Mouse (Mus musculus): ENCODE measurements around the gene Gm20498. TPM values are rescaled to one million over a fixed set of nuclear protein-coding genes. Genes with fewer than 3 reads are reported as not detected.
"Not testable (repeated sequence)": the region's sequence is repeated elsewhere in the genome, so short reads cannot be mapped to it uniquely, and the experiment has no call there.

The Gm20498 gene
- polyA plus RNA-seq, 1 experiment from 2014 or later, result 39.6 TPM

- no peak overlapping the region for H3K4me3 ChIP-seq (replicated peaks; ENCODE audit: low read depth, low read length)
- no peak overlapping the region for H3K9ac ChIP-seq (replicated peaks; ENCODE audit: low read length)
- H3K4me1 ChIP-seq (ENCODE audit: control insufficient read depth, insufficient read depth, low read length), result no peaks in the 10 kb centered on the region
- H3K27ac ChIP-seq (replicated peaks; ENCODE audit: low read depth, low read length), result no peak overlapping the region
- H3K36me3 ChIP-seq (ENCODE audit: control insufficient read depth, insufficient read depth, low read length), result no peaks in the 10 kb centered on the region
- H3K4me2 ChIP-seq (ENCODE audit: low read length), result no peak overlapping the region
- WGBS, result 97% methylated on average over 5 of the region's 5 CpGs
- DNase-seq (no peak), ATAC-seq (ENCODE audit: low FRiP score, low TSS enrichment) (no peak)
- no peaks in the 10 kb centered on the region for H3K27me3 ChIP-seq (ENCODE audit: control insufficient read depth, insufficient read depth, low read length)
- H3K9me3 ChIP-seq (ENCODE audit: control insufficient read depth, low read length), result no peaks in the 10 kb centered on the region
Observed at GRCm38 (mm10) chr12:81490491-81490890, 42.2 kb downstream of the Gm20498 start.

- H3K4me2 ChIP-seq (ENCODE audit: low read length), result peak overlapping the region; percentile 72
- peak overlapping the region; percentile 66 for H3K4me3 ChIP-seq (replicated peaks; ENCODE audit: low read depth, low read length)
- ATAC-seq (ENCODE audit: low FRiP score, low TSS enrichment), result peak; percentile 44; the same call in 1 of the 2 replicates
- WGBS, result 43% methylated on average over 6 of the region's 6 CpGs
- H3K36me3 ChIP-seq (ENCODE audit: control insufficient read depth, insufficient read depth, low read length), result no peaks in the 10 kb centered on the region
- no peaks in the 10 kb centered on the region for H3K9me3 ChIP-seq (ENCODE audit: control insufficient read depth, low read length)
- 0 out of 2 replicates have a peak, but pooled peaks cover 3% of the 10 kb centered on the region for H3K4me1 ChIP-seq (ENCODE audit: control insufficient read depth, insufficient read depth, low read length)
- H3K9ac ChIP-seq (replicated peaks; ENCODE audit: low read length), result peak overlapping the region; percentile 57; the same call in 1 of the 2 replicates
- H3K27ac ChIP-seq (replicated peaks; ENCODE audit: low read depth, low read length), result peak overlapping the region; percentile 92; the same call in 1 of the 2 replicates
- no peaks in the 10 kb centered on the region for H3K27me3 ChIP-seq (ENCODE audit: control insufficient read depth, insufficient read depth, low read length)
- peak; percentile 2 for DNase-seq
Observed at GRCm38 (mm10) chr12:81485311-81485710, 47.4 kb downstream of the Gm20498 start.

GRCm38 (mm10) chr12:81484727-81485191, 47.9 kb downstream of the Gm20498 start, which contains the start of gene Cox16:
Cox16 (minus strand) TSS chr12:81485127.
- DNase-seq, result peak; percentile 92
- under 1% methylated on average over 31 of the region's 31 CpGs for WGBS
- Histone ChIP-seq H3K27ac (replicated peaks; ENCODE audit: low read depth, low read length) (peak within 1 kb of the TSS; percentile 92), H3K36me3 (ENCODE audit: control insufficient read depth, insufficient read depth, low read length) (peaks cover under 1% of the 10 kb centered on the region; the same call in 1 of the 2 replicates), H3K4me1 (ENCODE audit: control insufficient read depth, insufficient read depth, low read length) (0 out of 2 replicates have a peak, but pooled peaks cover 3% of the 10 kb centered on the region), H3K4me3 (replicated peaks; ENCODE audit: low read depth, low read length) (peak within 1 kb of the TSS; percentile 66), H3K9me3 (ENCODE audit: control insufficient read depth, low read length) (no peaks in the 10 kb centered on the region), H3K9ac (replicated peaks; ENCODE audit: low read length) (peak within 1 kb of the TSS; percentile 57), H3K4me2 (ENCODE audit: low read length) (peak within 1 kb of the TSS; percentile 72), H3K27me3 (ENCODE audit: control insufficient read depth, insufficient read depth, low read length) (no peaks in the 10 kb centered on the region)
- ATAC-seq (ENCODE audit: low FRiP score, low TSS enrichment), result peak; percentile 97

- DNase-seq (peak; percentile 15), ATAC-seq (ENCODE audit: low FRiP score, low TSS enrichment) (no peak)
- H3K4me2 ChIP-seq (ENCODE audit: low read length), result peak overlapping the region; percentile 72
- WGBS, result 2% methylated on average over 7 of the region's 7 CpGs
- no peak overlapping the region; the same call in 1 of the 2 replicates for H3K27ac ChIP-seq (replicated peaks; ENCODE audit: low read depth, low read length)
- H3K9me3 ChIP-seq (ENCODE audit: control insufficient read depth, low read length), result no peaks in the 10 kb centered on the region
- peak overlapping the region; percentile 57; the same call in 1 of the 2 replicates for H3K9ac ChIP-seq (replicated peaks; ENCODE audit: low read length)
- H3K4me3 ChIP-seq (replicated peaks; ENCODE audit: low read depth, low read length), result peak overlapping the region; percentile 66
- no peaks in the 10 kb centered on the region for H3K27me3 ChIP-seq (ENCODE audit: control insufficient read depth, insufficient read depth, low read length)
- H3K36me3 ChIP-seq (ENCODE audit: control insufficient read depth, insufficient read depth, low read length), result peaks cover 5% of the 10 kb centered on the region; the same call in 1 of the 2 replicates
- 0 out of 2 replicates have a peak, but pooled peaks cover 3% of the 10 kb centered on the region for H3K4me1 ChIP-seq (ENCODE audit: control insufficient read depth, insufficient read depth, low read length)
Observed at GRCm38 (mm10) chr12:81484212-81484611, 48.5 kb downstream of the Gm20498 start.

GRCm38 (mm10) chr12:81483656-81484055, 49.0 kb downstream of the Gm20498 start:
- no peak overlapping the region for H3K27ac ChIP-seq (replicated peaks; ENCODE audit: low read depth, low read length)
- no peak for ATAC-seq (ENCODE audit: low FRiP score, low TSS enrichment)
- 0 out of 2 replicates have a peak, but pooled peaks cover 3% of the 10 kb centered on the region for H3K4me1 ChIP-seq (ENCODE audit: control insufficient read depth, insufficient read depth, low read length)
- H3K36me3 ChIP-seq (ENCODE audit: control insufficient read depth, insufficient read depth, low read length), result peaks cover 6% of the 10 kb centered on the region; the same call in 1 of the 2 replicates
- no peaks in the 10 kb centered on the region for H3K27me3 ChIP-seq (ENCODE audit: control insufficient read depth, insufficient read depth, low read length)
- peak overlapping the region; percentile 66 for H3K4me3 ChIP-seq (replicated peaks; ENCODE audit: low read depth, low read length)
- DNase-seq, result peak; percentile 85
- peak overlapping the region; percentile 57; the same call in 1 of the 2 replicates for H3K9ac ChIP-seq (replicated peaks; ENCODE audit: low read length)
- WGBS, result 44% methylated on average over 17 of the region's 17 CpGs
- no peaks in the 10 kb centered on the region for H3K9me3 ChIP-seq (ENCODE audit: control insufficient read depth, low read length)
- peak overlapping the region; percentile 72 for H3K4me2 ChIP-seq (ENCODE audit: low read length)

GRCm38 (mm10) chr12:81459051-81459450, 73.7 kb downstream of the Gm20498 start:
- H3K36me3 ChIP-seq (ENCODE audit: control insufficient read depth, insufficient read depth, low read length); H3K4me3 ChIP-seq (replicated peaks; ENCODE audit: low read depth, low read length); H3K9ac ChIP-seq (replicated peaks; ENCODE audit: low read length); H3K9me3 ChIP-seq (ENCODE audit: control insufficient read depth, low read length); H3K27me3 ChIP-seq (ENCODE audit: control insufficient read depth, insufficient read depth, low read length); H3K4me2 ChIP-seq (ENCODE audit: low read length); DNase-seq; H3K27ac ChIP-seq (replicated peaks; ENCODE audit: low read depth, low read length); ATAC-seq (ENCODE audit: low FRiP score, low TSS enrichment); H3K4me1 ChIP-seq (ENCODE audit: control insufficient read depth, insufficient read depth, low read length): not testable (repeated sequence)
- whole genome bisulfite sequencing, result 97% methylated on average over 7 of the region's 7 CpGs

- DNase-seq; ATAC-seq (ENCODE audit: low FRiP score, low TSS enrichment); H3K4me3 ChIP-seq (replicated peaks; ENCODE audit: low read depth, low read length); H3K9ac ChIP-seq (replicated peaks; ENCODE audit: low read length); H3K4me2 ChIP-seq (ENCODE audit: low read length); H3K9me3 ChIP-seq (ENCODE audit: control insufficient read depth, low read length); H3K27me3 ChIP-seq (ENCODE audit: control insufficient read depth, insufficient read depth, low read length); H3K27ac ChIP-seq (replicated peaks; ENCODE audit: low read depth, low read length); H3K4me1 ChIP-seq (ENCODE audit: control insufficient read depth, insufficient read depth, low read length); H3K36me3 ChIP-seq (ENCODE audit: control insufficient read depth, insufficient read depth, low read length): not testable (repeated sequence)
- 98% methylated on average over 9 of the region's 9 CpGs for WGBS
Observed at GRCm38 (mm10) chr12:81438985-81439384, 93.7 kb downstream of the Gm20498 start.

GRCm38 (mm10) chr12:81434778-81435177, 97.9 kb downstream of the Gm20498 start:
- H3K36me3 ChIP-seq (ENCODE audit: control insufficient read depth, insufficient read depth, low read length); H3K9ac ChIP-seq (replicated peaks; ENCODE audit: low read length); H3K4me2 ChIP-seq (ENCODE audit: low read length); H3K9me3 ChIP-seq (ENCODE audit: control insufficient read depth, low read length); H3K4me1 ChIP-seq (ENCODE audit: control insufficient read depth, insufficient read depth, low read length); H3K27ac ChIP-seq (replicated peaks; ENCODE audit: low read depth, low read length); DNase-seq; ATAC-seq (ENCODE audit: low FRiP score, low TSS enrichment); H3K4me3 ChIP-seq (replicated peaks; ENCODE audit: low read depth, low read length); H3K27me3 ChIP-seq (ENCODE audit: control insufficient read depth, insufficient read depth, low read length): not testable (repeated sequence)
- 96% methylated on average over 2 of the region's 2 CpGs for WGBS

GRCm38 (mm10) chr12:81421846-81422245, 110.9 kb downstream of the Gm20498 start, which contains the start of gene Adam4:
Adam4 (minus strand) TSS chr12:81421946.
- DNase-seq (no peak), ATAC-seq (ENCODE audit: low FRiP score, low TSS enrichment) (no peak)
- WGBS, result 91% methylated on average over 1 of the region's 1 CpGs

More at GRCm38 (mm10) chr12:81421846-81422245, 110.9 kb downstream of the Gm20498 start, which contains the start of gene Adam4:
- no peak within 1 kb of the TSS for H3K4me3 ChIP-seq (replicated peaks; ENCODE audit: low read depth, low read length)
- no peak within 1 kb of the TSS for H3K9ac ChIP-seq (replicated peaks; ENCODE audit: low read length)
- no peak within 1 kb of the TSS for H3K4me2 ChIP-seq (ENCODE audit: low read length)
- H3K27ac ChIP-seq (replicated peaks; ENCODE audit: low read depth, low read length), result no peak within 1 kb of the TSS
- H3K9me3 ChIP-seq (ENCODE audit: control insufficient read depth, low read length), result peaks cover 4% of the 10 kb centered on the region; the same call in 1 of the 2 replicates
- no peaks in the 10 kb centered on the region for H3K27me3 ChIP-seq (ENCODE audit: control insufficient read depth, insufficient read depth, low read length)
- no peaks in the 10 kb centered on the region for H3K4me1 ChIP-seq (ENCODE audit: control insufficient read depth, insufficient read depth, low read length)
- H3K36me3 ChIP-seq (ENCODE audit: control insufficient read depth, insufficient read depth, low read length), result no peaks in the 10 kb centered on the region
